Mouse (Mus musculus) myocyte (in vitro differentiated cells): Measurements from ENCODE around the gene Cry2. TPM values are rescaled to one million over a fixed set of nuclear protein-coding genes. Genes with fewer than 3 reads are reported as not detected.

Experiments used
- H3K27me3 ChIP-seq: one replicate; pipeline ENCODE4 v1.6.1; 2011; ENCODE audit not compliant: control insufficient read depth, insufficient read depth, insufficient read length
- H3K36me3 ChIP-seq: one replicate; pipeline ENCODE4 v1.6.1; 2011; ENCODE audit not compliant: control insufficient read depth, insufficient read depth
- H3K4me2 ChIP-seq: one replicate; pipeline ENCODE4 v1.6.1; 2011; ENCODE audit warnings: low read depth, control low read depth
- H3K4me3 ChIP-seq: one replicate; pipeline ENCODE4 v1.5.1; 2011; ENCODE audit warnings: mild to moderate bottlenecking, control low read depth, moderate library complexity
- H3K79me2 ChIP-seq: one replicate; pipeline ENCODE4 v1.6.1; 2011; ENCODE audit not compliant: control insufficient read depth, insufficient read depth
- H3ac ChIP-seq: one replicate; pipeline ENCODE4 v1.6.1; 2011; ENCODE audit not compliant: control insufficient read depth, insufficient read length
- CEBPB ChIP-seq: IDR thresholded peaks from 2 replicates; pipeline ENCODE4 v1.6.1; 2011; ENCODE audit warnings: mild to moderate bottlenecking, moderate library complexity; ENCODE audit not compliant: poor library complexity, insufficient read depth, severe bottlenecking
- E2F4 ChIP-seq: IDR thresholded peaks from one replicate; pipeline ENCODE4 v1.6.1; 2011; ENCODE audit warnings: mild to moderate bottlenecking, control low read depth, moderate library complexity; ENCODE audit not compliant: insufficient read depth
- MAX ChIP-seq: IDR thresholded peaks from one replicate; pipeline ENCODE4 v1.6.1; 2011; ENCODE audit warnings: low read depth, mild to moderate bottlenecking, control low read depth
- MYOD1 ChIP-seq, 3 experiments: IDR thresholded peaks; one replicate each; pipeline ENCODE4 v1.6.1; 2011; ENCODE audit warnings: control low read depth in 2 of 3, low read depth in 2 of 3, mild to moderate bottlenecking in 2 of 3, moderate library complexity in 1 of 3; ENCODE audit not compliant: insufficient read length in 2 of 3, control insufficient read depth in 1 of 3
- MYOG ChIP-seq, 3 experiments: IDR thresholded peaks; one replicate each; pipeline ENCODE4 v1.6.1; 2011; ENCODE audit warnings: control low read depth in 2 of 3, low read depth in 2 of 3, mild to moderate bottlenecking in 2 of 3; ENCODE audit not compliant: insufficient read length in 2 of 3, control insufficient read depth in 1 of 3, insufficient read depth in 1 of 3
- POLR2A ChIP-seq: IDR thresholded peaks from one replicate; pipeline ENCODE4 v1.6.1; 2011; ENCODE audit warnings: low read depth, mild to moderate bottlenecking, control low read depth, moderate library complexity; ENCODE audit not compliant: insufficient read length
- POLR2AphosphoS2 ChIP-seq: IDR thresholded peaks from one replicate; pipeline ENCODE4 v1.6.1; 2011; ENCODE audit warnings: low read depth, control low read depth; ENCODE audit not compliant: insufficient read length
- REST ChIP-seq: IDR thresholded peaks from one replicate; pipeline ENCODE4 v1.6.1; 2011; ENCODE audit warnings: mild to moderate bottlenecking, control low read depth, moderate library complexity; ENCODE audit not compliant: insufficient read depth, insufficient read length
- SRF ChIP-seq: IDR thresholded peaks from one replicate; pipeline ENCODE4 v1.6.1; 2011; ENCODE audit warnings: low read depth; ENCODE audit not compliant: control insufficient read depth, insufficient read length
- TCF12 ChIP-seq: IDR thresholded peaks from one replicate; pipeline ENCODE4 v1.6.1; 2011; ENCODE audit warnings: mild to moderate bottlenecking, control low read depth; ENCODE audit not compliant: poor library complexity, insufficient read depth, severe bottlenecking
- TCF3 ChIP-seq: IDR thresholded peaks from one replicate; pipeline ENCODE4 v1.6.1; 2011; ENCODE audit warnings: low read depth, control low read depth; ENCODE audit not compliant: insufficient read length
- USF1 ChIP-seq: IDR thresholded peaks from one replicate; pipeline ENCODE4 v1.6.1; 2011; ENCODE audit warnings: low read depth, mild to moderate bottlenecking, control low read depth, moderate library complexity
- polyA plus RNA-seq: library from polyadenylated mRNA; unstranded; fragments of >200 nt; fragmentation: generic; extraction: Trizol; gene quantifications from one replicate; pipeline ENCODE4 v1.2.1, GENCODE M21; 2012; ENCODE audit warnings: missing spikeins

Gene Cry2
- polyA plus RNA-seq, 1 experiment = 9.3 TPM

- Histone ChIP-seq H3K27me3 (no peaks in the 10 kb centered on the region), H3K36me3 (peaks cover 31% of the 10 kb centered on the region), H3ac (no peak overlapping the region), H3K79me2 (no peaks in the 10 kb centered on the region), H3K4me3 (no peak overlapping the region), H3K4me2 (no peak overlapping the region)
- TF ChIP-seq POLR2AphosphoS2 (no peak), E2F4 (no peak), MYOG (IDR thresholded peaks at IDR 0.05; ENCODE audit: control insufficient read depth in 1 of 3, insufficient read depth in 1 of 3, insufficient read length in 2 of 3, low read depth in 2 of 3) (no peak), POLR2A (no peak), MAX (no peak), USF1 (no peak), SRF (no peak)
Measured at GRCm38 (mm10) chr2:92411705-92412104, 22.1 kb downstream of the Cry2 start.

DNA sequence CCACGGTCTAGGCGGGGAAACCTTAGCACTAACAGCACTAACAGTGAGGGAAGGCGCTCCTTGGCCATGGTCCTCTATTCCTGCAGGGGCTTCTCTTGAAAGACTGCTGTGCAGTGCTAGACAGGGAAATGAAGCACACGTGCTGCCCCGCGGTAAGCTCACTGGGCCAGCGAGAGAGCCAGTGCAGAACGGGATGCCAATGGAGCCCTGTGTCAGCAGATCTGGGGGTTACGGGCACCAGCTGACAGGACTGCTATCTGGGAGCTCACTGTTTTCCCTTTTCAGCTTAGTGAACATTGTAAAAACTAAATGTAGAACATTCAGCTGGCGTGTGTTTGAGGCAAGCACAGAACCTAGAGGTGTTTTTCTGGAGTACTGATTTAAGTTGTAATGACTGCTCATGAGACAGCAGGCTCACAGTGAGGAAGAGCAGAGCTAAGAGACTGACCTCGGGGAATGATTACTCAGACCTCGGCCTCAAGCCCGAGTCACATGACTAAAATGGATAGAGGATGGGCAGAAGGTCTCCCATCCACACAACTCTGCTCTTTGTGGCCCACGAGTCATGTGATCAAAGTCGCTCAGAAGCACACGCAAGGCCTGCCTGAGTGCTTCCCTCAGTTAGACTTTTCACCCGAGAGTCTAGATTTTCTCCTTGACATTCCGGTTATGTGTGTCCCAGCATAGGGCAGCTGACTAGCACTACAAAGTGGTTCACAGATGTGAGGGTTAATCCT, 25.4 kb downstream of the Cry2 start:
- Histone ChIP-seq H3K36me3 (peaks cover 20% of the 10 kb centered on the region), H3K79me2 (no peaks in the 10 kb centered on the region), H3K4me2 (no peak overlapping the region), H3K27me3 (no peaks in the 10 kb centered on the region), H3K4me3 (no peak overlapping the region), H3ac (no peak overlapping the region)
- no peak for TF ChIP-seq POLR2AphosphoS2
- TF ChIP-seq MYOD1 (IDR thresholded peaks at IDR 0.05; ENCODE audit: control insufficient read depth in 1 of 3, insufficient read length in 2 of 3, low read depth in 2 of 3) = no peak
- TF ChIP-seq CEBPB = no peak
- TF ChIP-seq MYOG (IDR thresholded peaks at IDR 0.05; ENCODE audit: control insufficient read depth in 1 of 3, insufficient read depth in 1 of 3, insufficient read length in 2 of 3, low read depth in 2 of 3) = no peak
- TF ChIP-seq TCF12 = no peak
- no peak for TF ChIP-seq SRF
- TF ChIP-seq USF1 = no peak
- no peak for TF ChIP-seq MAX
- TF ChIP-seq REST = no peak
- no peak for TF ChIP-seq TCF3
- TF ChIP-seq E2F4 = no peak
- TF ChIP-seq POLR2A = no peak

GRCm38 (mm10) chr2:92405687-92406086, 28.2 kb downstream of the Cry2 start:
- Histone ChIP-seq H3K79me2 (no peaks in the 10 kb centered on the region), H3ac (no peak overlapping the region), H3K27me3 (peaks cover 8% of the 10 kb centered on the region), H3K4me3 (no peak overlapping the region), H3K36me3 (peaks cover 14% of the 10 kb centered on the region), H3K4me2 (no peak overlapping the region)
- TF ChIP-seq CEBPB (no peak), REST (no peak), SRF (no peak), TCF12 (no peak), MYOD1 (IDR thresholded peaks at IDR 0.05; ENCODE audit: control insufficient read depth in 1 of 3, insufficient read length in 2 of 3, low read depth in 2 of 3) (no peak), MYOG (IDR thresholded peaks at IDR 0.05; ENCODE audit: control insufficient read depth in 1 of 3, insufficient read depth in 1 of 3, insufficient read length in 2 of 3, low read depth in 2 of 3) (no peak), USF1 (no peak), TCF3 (no peak), E2F4 (no peak), MAX (no peak), POLR2AphosphoS2 (no peak), POLR2A (no peak)

GRCm38 (mm10) chr2:92404737-92405136, 29.1 kb downstream of the Cry2 start:
- Histone ChIP-seq H3K36me3 (peaks cover 14% of the 10 kb centered on the region), H3ac (no peak overlapping the region), H3K4me3 (no peak overlapping the region), H3K27me3 (peaks cover 13% of the 10 kb centered on the region), H3K4me2 (no peak overlapping the region), H3K79me2 (no peaks in the 10 kb centered on the region)
- TF ChIP-seq POLR2A (no peak), TCF3 (no peak), CEBPB (no peak), MYOG (IDR thresholded peaks at IDR 0.05; ENCODE audit: control insufficient read depth in 1 of 3, insufficient read depth in 1 of 3, insufficient read length in 2 of 3, low read depth in 2 of 3) (no peak), SRF (no peak), MAX (no peak), USF1 (no peak), REST (no peak), TCF12 (no peak), MYOD1 (IDR thresholded peaks at IDR 0.05; ENCODE audit: control insufficient read depth in 1 of 3, insufficient read length in 2 of 3, low read depth in 2 of 3) (no peak), E2F4 (no peak), POLR2AphosphoS2 (no peak)
